10 mouse cellular contexts compared by ENCODE assay signal in the genomic region with DNA sequence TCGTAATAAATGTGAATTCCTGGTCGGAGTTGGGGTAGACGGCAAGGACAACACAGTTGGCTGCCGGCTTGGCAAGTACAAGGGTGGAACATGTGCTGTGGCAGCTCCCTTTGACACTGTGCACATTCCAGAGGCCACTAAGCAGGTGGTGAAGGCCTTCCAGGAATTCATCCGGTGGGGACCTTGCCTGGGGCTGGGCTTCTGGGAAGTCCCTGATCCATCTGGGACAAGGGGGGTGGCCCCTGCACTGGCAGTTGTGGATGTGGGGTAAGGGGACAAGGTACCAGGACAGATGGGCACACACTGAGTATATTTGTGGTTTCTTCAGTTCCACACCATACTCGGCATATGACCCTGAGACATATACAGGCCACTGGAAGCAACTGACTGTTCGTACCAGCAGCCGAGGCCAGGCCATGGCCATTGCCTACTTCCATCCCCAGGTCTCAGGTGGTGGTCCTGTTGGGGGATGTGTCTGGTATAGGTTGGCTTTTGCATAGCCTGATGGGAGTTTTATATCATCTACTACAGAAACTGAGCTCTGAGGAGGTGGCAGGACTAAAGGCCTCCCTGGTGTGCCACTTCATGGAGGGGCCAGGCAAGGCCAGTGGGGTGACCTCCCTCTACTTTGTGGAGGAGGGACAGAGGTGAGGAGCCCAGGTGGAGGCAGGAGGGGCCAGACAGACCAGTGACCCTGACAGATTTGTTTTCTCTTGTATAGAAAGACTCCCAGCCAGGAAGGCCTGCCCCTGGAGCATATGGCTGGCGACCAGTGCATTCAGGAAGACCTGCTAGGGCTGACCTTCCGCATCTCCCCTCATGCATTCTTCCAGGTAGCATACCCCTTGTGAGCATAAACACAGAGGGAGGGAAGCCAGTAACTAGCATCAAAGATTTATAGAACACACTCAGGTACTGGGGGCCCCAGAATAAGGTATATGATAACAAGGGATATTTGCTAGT. TPM values are rescaled to one million over a fixed set of nuclear protein-coding genes. Genes with fewer than 3 reads are reported as not detected.
DNase-seq lines count a peak whose midpoint lies in the region; ATAC-seq and TF ChIP-seq lines count a peak whose summit lies in the region.
"Had no signal": no experiment of that assay in that cellular context is flagged by ENCODE, and none has a peak within 500 bp of the region (broad histone marks: within the 10 kb centered on the region; RNA-seq: fewer than 3 reads in every experiment).

No protein-coding gene starts in this region.

- peak overlapping the region; percentile 94; the same call in 1 of the 2 replicates for H3K4me2 ChIP-seq in CH12.LX (ENCODE audit: insufficient read depth, low read depth, poor library complexity, severe bottlenecking)
- peak overlapping the region; percentile 98; the same call in 1 of the 2 replicates for H3K4me2 ChIP-seq in forebrain, embryonic 16.5 days (ENCODE audit: low read length)
- H3K4me2 ChIP-seq in liver, embryonic 14.5 days (ENCODE audit: low read depth) = peak overlapping the region; percentile 92

- no peak for TF ChIP-seq EP300 in CH12.LX (IDR thresholded peaks at IDR 0.05; ENCODE audit: low read length)
- TF ChIP-seq EP300 in liver, embryonic 14.5 days (IDR thresholded peaks at IDR 0.05; ENCODE audit: low read depth) = no peak

- peaks cover 46% of the 10 kb centered on the region for H3K79me2 ChIP-seq in CH12.LX (replicated peaks; ENCODE audit: control insufficient read depth, extremely low read depth, insufficient read depth, poor library complexity, severe bottlenecking)

- peak overlapping the region; percentile 93 for H3K9ac ChIP-seq in CH12.LX (ENCODE audit: insufficient read depth, low read depth)
- 0 out of 2 replicates have a peak overlapping the region, but pooled peaks have one; percentile 6 for H3K9ac ChIP-seq in forebrain, embryonic 16.5 days (replicated peaks; ENCODE audit: low read depth, low read length)
- peak overlapping the region; percentile 92 for H3K9ac ChIP-seq in liver, embryonic 14.5 days (replicated peaks)

- in situ Hi-C loops in CH12.LX (cut with MboI; ENCODE audit: low pct_ligation_motif_present, low pct_unique_long_range_greater_than_20kb, low sequenced_read_pairs) = loop anchor here (5.0 kb wide), 1 partner anchor 36 kb away; a partner anchor contains a TSS

- peak; percentile 91 for DNase-seq in heart, adult 11 months
- no peak for DNase-seq in heart, adult 18-20 months
- DNase-seq in CH12.LX (ENCODE audit: extremely low read depth) = no peak
- no peak for DNase-seq in liver, embryonic 14.5 days (ENCODE audit: low read depth in 3 of 3, low spot score in 3 of 3)
- DNase-seq in testis, postnatal 14 days (ENCODE audit: low spot score) = no peak
- DNase-seq in left cerebral cortex, adult 8-10 months (ENCODE audit: low spot score in 2 of 2) = no peak
- DNase-seq in gastrocnemius, adult 8-10 months (ENCODE audit: low spot score in 2 of 2) = no peak
- DNase-seq: thymus, postnatal 25 days had no signal

- dilution Hi-C loops in CH12.LX (cut with MboI; ENCODE audit: extremely low pct_ligation_motif_present, extremely low pct_unique_long_range_greater_than_20kb, low sequenced_read_pairs) = no loop called here

- WGBS in forebrain, embryonic 16.5 days = 69% methylated on average over 10 of the region's 10 CpGs
- WGBS in liver, embryonic 14.5 days (ENCODE audit: insufficient replicate concordance) = 79% methylated on average over 10 of the region's 10 CpGs

- H3K4me3 ChIP-seq in CH12.LX (replicated peaks in 1 of 3; ENCODE audit: low read depth in 2 of 3, low read length in 2 of 3, poor library complexity in 1 of 3) = peak overlapping the region in 2 of 3 experiments; percentile 19 to 78
- no peak overlapping the region for H3K4me3 ChIP-seq in forebrain, embryonic 16.5 days (replicated peaks; ENCODE audit: low read length)
- H3K4me3 ChIP-seq in liver, embryonic 14.5 days (ENCODE audit: insufficient read depth in 1 of 2, low read depth in 2 of 2, low read length in 2 of 2) = peak overlapping the region; percentile 2 to 80; a peak in 3 of 4 replicates

- no peaks in the 10 kb centered on the region for H3K27me3 ChIP-seq in CH12.LX (replicated peaks)
- H3K27me3 ChIP-seq in forebrain, embryonic 16.5 days (replicated peaks; ENCODE audit: control insufficient read depth, insufficient read depth, low read length) = no peaks in the 10 kb centered on the region
- H3K27me3 ChIP-seq in liver, embryonic 14.5 days (ENCODE audit: control insufficient read depth, insufficient read depth, low read length) = no peaks in the 10 kb centered on the region

- no peak for ATAC-seq in forebrain, embryonic 16.5 days
- ATAC-seq in liver, embryonic 14.5 days (ENCODE audit: insufficient read depth) = no peak

- H3K9me3 ChIP-seq in CH12.LX (replicated peaks; ENCODE audit: low read length) = no peaks in the 10 kb centered on the region
- H3K9me3 ChIP-seq in forebrain, embryonic 16.5 days (ENCODE audit: control insufficient read depth, low read length) = no peaks in the 10 kb centered on the region
- no peaks in the 10 kb centered on the region for H3K9me3 ChIP-seq in liver, embryonic 14.5 days (ENCODE audit: control insufficient read depth, low read length)

- peaks cover 11 to 35% of the 10 kb centered on the region in 2 experiments for H3K4me1 ChIP-seq in CH12.LX (ENCODE audit: control insufficient read depth in 1 of 2, insufficient read depth in 2 of 2)
- H3K4me1 ChIP-seq in forebrain, embryonic 16.5 days (replicated peaks; ENCODE audit: control insufficient read depth, insufficient read depth, low read length) = peaks cover 31% of the 10 kb centered on the region
- peaks cover 8 to 20% of the 10 kb centered on the region in 2 experiments for H3K4me1 ChIP-seq in liver, embryonic 14.5 days (replicated peaks; ENCODE audit: control insufficient read depth in 2 of 2, insufficient read depth in 2 of 2, low read length in 1 of 2)

- H3K36me3 ChIP-seq in CH12.LX (replicated peaks in 1 of 2; ENCODE audit: control insufficient read depth in 1 of 2, insufficient read depth in 1 of 2, low read length in 1 of 2) = peaks cover 59 to 73% of the 10 kb centered on the region in 2 experiments
- H3K36me3 ChIP-seq in forebrain, embryonic 16.5 days (ENCODE audit: control insufficient read depth, insufficient read depth) = peaks cover 30% of the 10 kb centered on the region
- peaks cover 71% of the 10 kb centered on the region for H3K36me3 ChIP-seq in liver, embryonic 14.5 days (replicated peaks; ENCODE audit: control insufficient read depth, insufficient read depth, low read depth)

- TF ChIP-seq CTCF in CH12.LX (conservative IDR thresholded peaks at IDR 0.05 in 1 of 2, IDR thresholded peaks at IDR 0.05 in 1 of 2; ENCODE audit: low read depth in 2 of 2, low read length in 2 of 2) = no peak
- no peak for TF ChIP-seq CTCF in liver, embryonic 14.5 days (IDR thresholded peaks at IDR 0.05; ENCODE audit: low read depth)

- TF ChIP-seq RAD21 in CH12.LX (IDR thresholded peaks at IDR 0.05; ENCODE audit: low read depth, low read length) = no peak

- no peak overlapping the region for H3K27ac ChIP-seq in CH12.LX (ENCODE audit: insufficient read depth, low read depth)
- no peak overlapping the region for H3K27ac ChIP-seq in forebrain, embryonic 16.5 days (ENCODE audit: low read length)
- no peak overlapping the region for H3K27ac ChIP-seq in liver, embryonic 14.5 days

- TF ChIP-seq POLR2A in CH12.LX (IDR thresholded peaks at IDR 0.05; ENCODE audit: low read depth, low read length) = peak; percentile 41; the same call in 1 of the 2 replicates

RNA-seq across cellular contexts. Expression of a gene that starts 2.6 kb away (rescaled TPM):
- 10 to 100 TPM; 36.3 to 42.5 TPM for total RNA-seq in heart, adult 18-20 months (2021)
- total RNA-seq in CH12.LX (2012; rRNA removed) (605 and 763 TPM in 2 replicates), CH12.LX (2014; rRNA removed) (1,124 and 1,127 TPM in 2 replicates)
- 1,263 and 1,327 TPM in 2 replicates for polyA plus RNA-seq in CH12.LX (2012; ENCODE audit: insufficient read length, low read depth)
- polyA plus RNA-seq in forebrain, embryonic 16.5 days (2015; fragmentation: Nextera tagmentation; extraction: Ambion mirVana) = 370 and 388 TPM in 2 replicates
- 86.2 and 148 TPM in 2 replicates for polyA plus RNA-seq in liver, embryonic 14.5 days (2012; rRNA removed)
- 338 and 364 TPM in 2 replicates for polyA plus RNA-seq in liver, embryonic 14.5 days (2014; fragmentation: Nextera tagmentation; extraction: Ambion mirVana)
- total RNA-seq in left cerebral cortex, adult 8-10 months (2022) = 10 to 100 TPM; 83.1 to 99.0 (median 90.9) TPM
- 10 to 100 TPM; 15.8 to 20.5 (median 19.1) TPM for total RNA-seq in gastrocnemius, adult 8-10 months (2022)

RNA-seq across cellular contexts. Expression of a gene that starts 2.6 kb away (rescaled TPM):
- 10 to 100 TPM; 13.8 to 16.7 TPM for total RNA-seq in heart, adult 18-20 months (2021)
- total RNA-seq in CH12.LX (2012; rRNA removed) (155 and 208 TPM in 2 replicates), CH12.LX (2014; rRNA removed) (196 and 199 TPM in 2 replicates)
- 216 and 252 TPM in 2 replicates for polyA plus RNA-seq in CH12.LX (2012; ENCODE audit: insufficient read length, low read depth)
- polyA plus RNA-seq in forebrain, embryonic 16.5 days (2015; fragmentation: Nextera tagmentation; extraction: Ambion mirVana) = 118 and 139 TPM in 2 replicates
- 44.4 and 51.8 TPM in 2 replicates for polyA plus RNA-seq in liver, embryonic 14.5 days (2012; rRNA removed)
- polyA plus RNA-seq in liver, embryonic 14.5 days (2014; fragmentation: Nextera tagmentation; extraction: Ambion mirVana) = 46.2 and 47.9 TPM in 2 replicates
- total RNA-seq in left cerebral cortex, adult 8-10 months (2022) = 10 to 100 TPM; 45.5 to 57.0 (median 48.8) TPM
- total RNA-seq in gastrocnemius, adult 8-10 months (2022) = 10 to 100 TPM in 2 of 4 experiments, 1 to 10 TPM in 2; 7.9 to 11.4 (median 9.3) TPM

RNA-seq across cellular contexts. Expression of a gene that starts 7.0 kb away (rescaled TPM):
- total RNA-seq in heart, adult 18-20 months (2021) = not detected
- 0.25 TPM in 1 of 2 replicates, not detected in the other for total RNA-seq in CH12.LX (2012; rRNA removed)
- not detected in 2 replicates for total RNA-seq in CH12.LX (2014; rRNA removed)
- polyA plus RNA-seq in CH12.LX (2012; ENCODE audit: insufficient read length, low read depth) = 25.0 TPM in 2 replicates
- polyA plus RNA-seq in forebrain, embryonic 16.5 days (2015; fragmentation: Nextera tagmentation; extraction: Ambion mirVana) = 2.0 TPM in 1 of 2 replicates, not detected in the other
- polyA plus RNA-seq in liver, embryonic 14.5 days (2012; rRNA removed) = 0.18 and 0.40 TPM in 2 replicates
- polyA plus RNA-seq in liver, embryonic 14.5 days (2014; fragmentation: Nextera tagmentation; extraction: Ambion mirVana) = 1.3 and 1.9 TPM in 2 replicates
- total RNA-seq in left cerebral cortex, adult 8-10 months (2022) = not detected
- not detected for total RNA-seq in gastrocnemius, adult 8-10 months (2022)
- total RNA-seq: granulocyte monocyte progenitor cell, adult 5-6 weeks had no signal

RNA-seq across cellular contexts. Expression of a gene that starts 16.2 kb away (rescaled TPM):
- 10 to 100 TPM; 18.1 to 25.1 TPM for total RNA-seq in heart, adult 18-20 months (2021)
- total RNA-seq in CH12.LX (2012; rRNA removed) (10.3 and 12.1 TPM in 2 replicates), CH12.LX (2014; rRNA removed) (3.2 and 3.6 TPM in 2 replicates)
- 9.5 and 15.2 TPM in 2 replicates for polyA plus RNA-seq in CH12.LX (2012; ENCODE audit: insufficient read length, low read depth)
- 15.1 and 17.4 TPM in 2 replicates for polyA plus RNA-seq in forebrain, embryonic 16.5 days (2015; fragmentation: Nextera tagmentation; extraction: Ambion mirVana)
- 2.9 and 3.9 TPM in 2 replicates for polyA plus RNA-seq in liver, embryonic 14.5 days (2012; rRNA removed)
- 0.88 and 1.2 TPM in 2 replicates for polyA plus RNA-seq in liver, embryonic 14.5 days (2014; fragmentation: Nextera tagmentation; extraction: Ambion mirVana)
- total RNA-seq in left cerebral cortex, adult 8-10 months (2022) = 100 to 1,000 TPM; 106 to 125 (median 117) TPM
- total RNA-seq in gastrocnemius, adult 8-10 months (2022) = 10 to 100 TPM; 22.8 to 29.6 (median 26.2) TPM

RNA-seq across cellular contexts. Expression of a gene that starts 33.4 kb away (rescaled TPM):
- total RNA-seq in heart, adult 18-20 months (2021) = not detected
- 0.30 and 0.50 TPM in 2 replicates for total RNA-seq in CH12.LX (2012; rRNA removed)
- total RNA-seq in CH12.LX (2014; rRNA removed) = not detected in 2 replicates
- polyA plus RNA-seq in CH12.LX (2012; ENCODE audit: insufficient read length, low read depth) = 0.30 TPM in 1 of 2 replicates, not detected in the other
- 0.19 TPM in 1 of 2 replicates, not detected in the other for polyA plus RNA-seq in forebrain, embryonic 16.5 days (2015; fragmentation: Nextera tagmentation; extraction: Ambion mirVana)
- not detected in 2 replicates for polyA plus RNA-seq in liver, embryonic 14.5 days (2012; rRNA removed)
- not detected in 2 replicates for polyA plus RNA-seq in liver, embryonic 14.5 days (2014; fragmentation: Nextera tagmentation; extraction: Ambion mirVana)
- total RNA-seq in left cerebral cortex, adult 8-10 months (2022) = not detected
- total RNA-seq in gastrocnemius, adult 8-10 months (2022) = not detected
- total RNA-seq: granulocyte monocyte progenitor cell, adult 5-6 weeks had no signal

Comparison
In these comparisons a context has a peak if more than half of its experiments do, and no peak if none do; other contexts are left out.
1. H3K9ac ChIP-seq: peak in every context shown above with its lines; median percentile 93 in CH12.LX; 92 in liver, embryonic 14.5 days; 6 in forebrain, embryonic 16.5 days.
2. RNA of a gene that starts 2.6 kb away (total RNA-seq): 605 to 1,127 TPM in CH12.LX; 83.1 to 99.0 TPM in left cerebral cortex, adult 8-10 months, 36.3 to 42.5 TPM in heart, adult 18-20 months and 15.8 to 20.5 TPM in gastrocnemius, adult 8-10 months; every median in the first group is over 4 times any median in the second.
3. Peak in every context shown above with its lines, with median percentiles within 50 percentile points of each other: H3K4me2 ChIP-seq.